Mouse (Mus musculus) C2C12 (cell line): ENCODE measurements around the gene Osbpl6. TPM values are rescaled to one million over a fixed set of nuclear protein-coding genes. Genes with fewer than 3 reads are reported as not detected.

Source experiments
- H3K27me3 ChIP-seq: one replicate; pipeline ENCODE4 v1.6.1; 2011; ENCODE audit not compliant: control insufficient read depth, insufficient read depth, insufficient read length
- H3K36me3 ChIP-seq: one replicate; pipeline ENCODE4 v1.6.1; 2011; ENCODE audit not compliant: control insufficient read depth, insufficient read depth
- H3K4me3 ChIP-seq: one replicate; pipeline ENCODE4 v1.5.1; 2011; ENCODE audit warnings: mild to moderate bottlenecking, control low read depth; ENCODE audit not compliant: poor library complexity, insufficient read depth, severe bottlenecking
- H3K79me2 ChIP-seq: one replicate; pipeline ENCODE4 v1.6.1; 2011; ENCODE audit not compliant: control insufficient read depth, insufficient read depth
- H3K79me3 ChIP-seq: one replicate; pipeline ENCODE4 v1.6.1; 2011; ENCODE audit warnings: low read depth, control low read depth
- H3ac ChIP-seq: one replicate; pipeline ENCODE3; 2011; ENCODE audit warnings: low read depth; ENCODE audit not compliant: control insufficient read depth, insufficient read length
- CEBPB ChIP-seq: IDR thresholded peaks from one replicate; pipeline ENCODE4 v1.6.1; 2011; ENCODE audit warnings: low read depth, mild to moderate bottlenecking, control low read depth, moderate library complexity
- CTCF ChIP-seq: IDR thresholded peaks from one replicate; pipeline ENCODE4 v1.5.1; 2011; ENCODE audit not compliant: control insufficient read depth, insufficient read depth, insufficient read length
- FOSL1 ChIP-seq: IDR thresholded peaks from one replicate; pipeline ENCODE4 v1.8.0; 2011; ENCODE audit warnings: mild to moderate bottlenecking, low read length; ENCODE audit not compliant: poor library complexity, insufficient read depth, severe bottlenecking
- MAX ChIP-seq: IDR thresholded peaks from one replicate; pipeline ENCODE4 v1.6.1; 2011; ENCODE audit warnings: mild to moderate bottlenecking, control low read depth
- MYOD1 ChIP-seq: IDR thresholded peaks from one replicate; pipeline ENCODE4 v1.6.1; 2011; ENCODE audit warnings: low read depth; ENCODE audit not compliant: control insufficient read depth, insufficient read length
- MYOG ChIP-seq: IDR thresholded peaks from one replicate; pipeline ENCODE4 v1.6.1; 2011; ENCODE audit not compliant: control insufficient read depth, insufficient read length; ENCODE audit errors: extremely low read depth
- USF1 ChIP-seq: IDR thresholded peaks from one replicate; pipeline ENCODE4 v1.6.1; 2011; ENCODE audit warnings: low read depth, mild to moderate bottlenecking, control low read depth, moderate library complexity
- polyA plus RNA-seq: library from polyadenylated mRNA; unstranded; fragments of >200 nt; fragmentation: generic; extraction: Trizol; gene quantifications from one replicate; pipeline ENCODE4 v1.2.1, GENCODE M21; 2012; ENCODE audit warnings: missing spikeins

Gene Osbpl6
- polyA plus RNA-seq, 1 experiment: 3.0 TPM

- Histone ChIP-seq H3K4me3 (no peak overlapping the region), H3ac (no peak overlapping the region), H3K36me3 (no peaks in the 10 kb centered on the region), H3K79me2 (no peaks in the 10 kb centered on the region), H3K79me3 (no peaks in the 10 kb centered on the region), H3K27me3 (no peaks in the 10 kb centered on the region)
- no peak for TF ChIP-seq CTCF
Observed at GRCm38 (mm10) chr2:76521585-76521984, 115.3 kb downstream of the Osbpl6 start.

GRCm38 (mm10) chr2:76524451-76524850, 118.1 kb downstream of the Osbpl6 start:
- Histone ChIP-seq H3K79me2 (no peaks in the 10 kb centered on the region), H3K36me3 (no peaks in the 10 kb centered on the region), H3K4me3 (no peak overlapping the region), H3ac (no peak overlapping the region), H3K27me3 (no peaks in the 10 kb centered on the region), H3K79me3 (no peaks in the 10 kb centered on the region)
- TF ChIP-seq USF1: no peak
- TF ChIP-seq MAX: no peak
- no peak for TF ChIP-seq CEBPB
- TF ChIP-seq MYOG: no peak
- no peak for TF ChIP-seq CTCF
- TF ChIP-seq MYOD1: no peak
- TF ChIP-seq FOSL1: no peak

- no peaks in the 10 kb centered on the region for H3K36me3 ChIP-seq
- H3ac ChIP-seq: no peak overlapping the region
- H3K79me2 ChIP-seq: no peaks in the 10 kb centered on the region
- no peaks in the 10 kb centered on the region for H3K79me3 ChIP-seq
- H3K4me3 ChIP-seq: no peak overlapping the region
- no peak for TF ChIP-seq MYOD1
- no peak for TF ChIP-seq FOSL1
- no peak for TF ChIP-seq MYOG
- TF ChIP-seq USF1: no peak
- no peak for TF ChIP-seq CEBPB
- no peak for TF ChIP-seq MAX
- TF ChIP-seq CTCF: no peak
- H3K27me3 ChIP-seq: no peaks in the 10 kb centered on the region
Observed at GRCm38 (mm10) chr2:76525645-76526044, 119.3 kb downstream of the Osbpl6 start.

GRCm38 (mm10) chr2:76532490-76533126, 126.3 kb downstream of the Osbpl6 start:
- H3K4me3 ChIP-seq: no peak overlapping the region
- no peaks in the 10 kb centered on the region for H3K36me3 ChIP-seq
- TF ChIP-seq MYOD1 (no peak), MYOG (no peak), MAX (no peak), CEBPB (no peak), USF1 (no peak), FOSL1 (no peak), CTCF (no peak)

GRCm38 (mm10) chr2:76534932-76535331, 128.6 kb downstream of the Osbpl6 start:
- no peaks in the 10 kb centered on the region for H3K27me3 ChIP-seq
- no peaks in the 10 kb centered on the region for H3K79me3 ChIP-seq
- H3K4me3 ChIP-seq: no peak overlapping the region
- no peaks in the 10 kb centered on the region for H3K36me3 ChIP-seq
- no peaks in the 10 kb centered on the region for H3K79me2 ChIP-seq
- TF ChIP-seq USF1: no peak
- no peak for TF ChIP-seq FOSL1
- TF ChIP-seq CTCF: no peak
- no peak for TF ChIP-seq CEBPB
- no peak for TF ChIP-seq MYOG
- TF ChIP-seq MAX: no peak
- TF ChIP-seq MYOD1: no peak
- no peak overlapping the region for H3ac ChIP-seq

More at GRCm38 (mm10) chr2:76532490-76533126, 126.3 kb downstream of the Osbpl6 start:
- Histone ChIP-seq H3K79me2 (no peaks in the 10 kb centered on the region), H3K27me3 (no peaks in the 10 kb centered on the region), H3K79me3 (no peaks in the 10 kb centered on the region), H3ac (no peak overlapping the region)

GRCm38 (mm10) chr2:76541900-76542299, 135.6 kb downstream of the Osbpl6 start:
- no peaks in the 10 kb centered on the region for H3K27me3 ChIP-seq
- TF ChIP-seq MAX: no peak
- TF ChIP-seq CEBPB: no peak
- no peak for TF ChIP-seq MYOD1
- TF ChIP-seq MYOG: no peak
- TF ChIP-seq CTCF: no peak
- TF ChIP-seq FOSL1: no peak
- no peak for TF ChIP-seq USF1

More at GRCm38 (mm10) chr2:76541900-76542299, 135.6 kb downstream of the Osbpl6 start:
- Histone ChIP-seq H3ac (no peak overlapping the region), H3K79me3 (no peaks in the 10 kb centered on the region), H3K79me2 (no peaks in the 10 kb centered on the region), H3K4me3 (no peak overlapping the region), H3K36me3 (no peaks in the 10 kb centered on the region)
